Mouse (Mus musculus): ENCODE results near the gene Gm20388. TPM values are rescaled to one million over a fixed set of nuclear protein-coding genes. Genes with fewer than 3 reads are reported as not detected.

Gm20388 gene
- polyA plus RNA-seq, 1 experiment from 2014 or later, result not detected

GRCm38 (mm10) chr8:120633665-120634271 lies 723.1 kb downstream of the Gm20388 start:
- Histone ChIP-seq H3K9ac (ENCODE audit: low read length) (peak overlapping the region; percentile 56), H3K9me3 (ENCODE audit: control insufficient read depth, low read length) (no peaks in the 10 kb centered on the region), H3K36me3 (ENCODE audit: control insufficient read depth, insufficient read depth, low read length) (no peaks in the 10 kb centered on the region), H3K4me1 (replicated peaks; ENCODE audit: control insufficient read depth, insufficient read depth) (peaks cover 3% of the 10 kb centered on the region; the same call in 1 of the 2 replicates), H3K4me3 (ENCODE audit: low read depth, low read length) (peak overlapping the region; percentile 59), H3K27ac (replicated peaks) (no peak overlapping the region), H3K4me2 (replicated peaks; ENCODE audit: low read depth) (peak overlapping the region; percentile 96), H3K27me3 (ENCODE audit: control insufficient read depth, insufficient read depth, low read length) (no peaks in the 10 kb centered on the region)
- 3% methylated on average over 37 of the region's 44 CpGs for WGBS
- peak; percentile 39 for DNase-seq (ENCODE audit: low spot score)
- TF ChIP-seq EP300 (optimal IDR thresholded peaks at IDR 0.05) (no peak), CTCF (IDR thresholded peaks at IDR 0.05; ENCODE audit: low read depth) (no peak)
- ATAC-seq (ENCODE audit: low FRiP score, low TSS enrichment), result peak; percentile 22; the same call in 1 of the 2 replicates

- peaks cover 3% of the 10 kb centered on the region; the same call in 1 of the 2 replicates for H3K4me1 ChIP-seq (replicated peaks; ENCODE audit: control insufficient read depth, insufficient read depth)
- DNase-seq (ENCODE audit: low spot score), result peak; percentile 84
- WGBS, result 1% methylated on average over 31 of the region's 42 CpGs
Measured at GRCm38 (mm10) chr8:120634329-120634839, 723.7 kb downstream of the Gm20388 start.

GRCm38 (mm10) chr8:120641245-120641644 lies 730.6 kb downstream of the Gm20388 start:
- Histone ChIP-seq H3K27me3 (ENCODE audit: control insufficient read depth, insufficient read depth, low read length) (no peaks in the 10 kb centered on the region), H3K4me2 (replicated peaks; ENCODE audit: low read depth) (no peak overlapping the region), H3K9ac (ENCODE audit: low read length) (no peak overlapping the region), H3K27ac (replicated peaks) (no peak overlapping the region), H3K9me3 (ENCODE audit: control insufficient read depth, low read length) (no peaks in the 10 kb centered on the region), H3K4me1 (replicated peaks; ENCODE audit: control insufficient read depth, insufficient read depth) (no peaks in the 10 kb centered on the region), H3K4me3 (ENCODE audit: low read depth, low read length) (no peak overlapping the region), H3K36me3 (ENCODE audit: control insufficient read depth, insufficient read depth, low read length) (no peaks in the 10 kb centered on the region)
- TF ChIP-seq CTCF (IDR thresholded peaks at IDR 0.05; ENCODE audit: low read depth) (no peak), EP300 (optimal IDR thresholded peaks at IDR 0.05) (no peak)
- ATAC-seq (ENCODE audit: low FRiP score, low TSS enrichment) (no peak), DNase-seq (ENCODE audit: low spot score) (no peak)
- 43% methylated on average over 8 of the region's 8 CpGs for WGBS

More at GRCm38 (mm10) chr8:120634329-120634839, 723.7 kb downstream of the Gm20388 start:
- Histone ChIP-seq H3K9ac (ENCODE audit: low read length) (peak overlapping the region; percentile 56), H3K27me3 (ENCODE audit: control insufficient read depth, insufficient read depth, low read length) (no peaks in the 10 kb centered on the region), H3K4me2 (replicated peaks; ENCODE audit: low read depth) (peak overlapping the region; percentile 96), H3K4me3 (ENCODE audit: low read depth, low read length) (peak overlapping the region; percentile 59), H3K36me3 (ENCODE audit: control insufficient read depth, insufficient read depth, low read length) (no peaks in the 10 kb centered on the region), H3K9me3 (ENCODE audit: control insufficient read depth, low read length) (no peaks in the 10 kb centered on the region), H3K27ac (replicated peaks) (no peak overlapping the region)
- ATAC-seq (ENCODE audit: low FRiP score, low TSS enrichment), result peak; percentile 83
- TF ChIP-seq CTCF (IDR thresholded peaks at IDR 0.05; ENCODE audit: low read depth), result no peak
- no peak for TF ChIP-seq EP300 (optimal IDR thresholded peaks at IDR 0.05)

DNA sequence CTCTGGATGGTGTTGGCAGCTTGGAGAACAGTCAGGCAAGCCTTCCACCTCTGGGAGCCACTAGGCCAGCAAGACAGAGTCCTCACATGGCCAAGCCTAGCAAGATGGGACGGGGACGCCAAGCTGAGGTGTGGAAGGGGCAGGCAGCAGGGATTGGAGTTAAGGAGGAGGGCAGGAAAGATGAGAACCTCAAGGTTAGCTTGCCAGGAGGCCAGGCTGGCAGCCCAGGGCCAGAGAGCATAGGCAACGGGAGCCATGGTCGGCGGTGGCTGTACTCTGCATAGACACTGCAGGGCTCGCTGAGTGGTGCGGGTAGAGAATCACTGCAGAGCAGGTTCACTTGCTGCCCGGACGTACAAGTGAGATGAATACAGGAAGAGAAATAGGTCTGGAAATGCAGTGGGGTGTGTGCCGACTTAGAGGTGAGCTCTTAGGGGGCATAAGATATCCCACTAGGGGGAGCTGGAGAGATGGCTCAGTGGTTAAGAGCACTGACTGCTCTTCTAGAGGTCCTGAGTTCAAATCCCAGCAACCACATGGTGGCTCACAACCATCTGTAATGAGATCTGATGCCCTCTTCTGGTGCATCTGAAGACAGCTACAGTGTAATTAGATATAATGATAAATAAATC lies 731.5 kb downstream of the Gm20388 start:
- Histone ChIP-seq H3K4me1 (replicated peaks; ENCODE audit: control insufficient read depth, insufficient read depth) (no peaks in the 10 kb centered on the region), H3K27ac (replicated peaks) (no peak overlapping the region), H3K36me3 (ENCODE audit: control insufficient read depth, insufficient read depth, low read length) (no peaks in the 10 kb centered on the region), H3K4me3 (ENCODE audit: low read depth, low read length) (no peak overlapping the region), H3K9ac (ENCODE audit: low read length) (no peak overlapping the region), H3K4me2 (replicated peaks; ENCODE audit: low read depth) (no peak overlapping the region), H3K9me3 (ENCODE audit: control insufficient read depth, low read length) (no peaks in the 10 kb centered on the region), H3K27me3 (ENCODE audit: control insufficient read depth, insufficient read depth, low read length) (no peaks in the 10 kb centered on the region)
- no peak for TF ChIP-seq EP300 (optimal IDR thresholded peaks at IDR 0.05)
- TF ChIP-seq CTCF (IDR thresholded peaks at IDR 0.05; ENCODE audit: low read depth), result peak; percentile 31
- 70% methylated on average over 10 of the region's 10 CpGs for WGBS
- DNase-seq (ENCODE audit: low spot score), result no peak
- no peak for ATAC-seq (ENCODE audit: low FRiP score, low TSS enrichment)

DNA sequence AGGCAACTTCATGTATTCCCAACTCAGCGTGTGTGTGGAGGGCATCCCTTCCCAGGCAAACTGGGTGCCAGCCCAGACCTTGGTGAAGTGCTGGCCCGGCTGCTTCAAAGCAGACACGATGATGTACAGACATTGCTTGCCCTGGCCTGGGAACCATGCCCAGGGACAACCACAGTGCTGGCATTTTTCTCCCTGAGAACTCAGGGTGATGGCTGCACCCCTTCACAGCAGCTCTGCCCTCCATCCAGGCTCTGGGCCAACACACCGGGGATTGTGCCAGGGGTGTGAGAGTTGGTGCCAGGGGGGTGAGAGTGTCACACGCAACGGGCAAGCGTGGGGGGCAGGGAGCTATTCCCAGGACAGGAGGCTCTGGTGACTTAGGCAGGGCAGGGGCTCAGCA lies 734.0 kb downstream of the Gm20388 start:
- H3K27ac ChIP-seq (replicated peaks), result 0 out of 2 replicates have a peak overlapping the region, but pooled peaks have one; percentile 45
- no peak overlapping the region for H3K4me2 ChIP-seq (replicated peaks; ENCODE audit: low read depth)
- H3K9me3 ChIP-seq (ENCODE audit: control insufficient read depth, low read length), result no peaks in the 10 kb centered on the region
- H3K4me3 ChIP-seq (ENCODE audit: low read depth, low read length), result no peak overlapping the region
- ATAC-seq (ENCODE audit: low FRiP score, low TSS enrichment), result peak; percentile 49
- DNase-seq (ENCODE audit: low spot score), result no peak
- WGBS, result 57% methylated on average over 7 of the region's 7 CpGs
- no peak overlapping the region for H3K9ac ChIP-seq (ENCODE audit: low read length)
- no peaks in the 10 kb centered on the region for H3K27me3 ChIP-seq (ENCODE audit: control insufficient read depth, insufficient read depth, low read length)
- TF ChIP-seq CTCF (IDR thresholded peaks at IDR 0.05; ENCODE audit: low read depth), result no peak
- no peak for TF ChIP-seq EP300 (optimal IDR thresholded peaks at IDR 0.05)
- no peaks in the 10 kb centered on the region for H3K36me3 ChIP-seq (ENCODE audit: control insufficient read depth, insufficient read depth, low read length)
- no peaks in the 10 kb centered on the region for H3K4me1 ChIP-seq (replicated peaks; ENCODE audit: control insufficient read depth, insufficient read depth)

- Histone ChIP-seq H3K27ac (replicated peaks) (no peak within 1 kb of the TSS), H3K36me3 (ENCODE audit: control insufficient read depth, insufficient read depth, low read length) (no peaks in the 10 kb centered on the region), H3K27me3 (ENCODE audit: control insufficient read depth, insufficient read depth, low read length) (no peaks in the 10 kb centered on the region), H3K4me2 (replicated peaks; ENCODE audit: low read depth) (no peak within 1 kb of the TSS), H3K9me3 (ENCODE audit: control insufficient read depth, low read length) (no peaks in the 10 kb centered on the region), H3K4me3 (ENCODE audit: low read depth, low read length) (no peak within 1 kb of the TSS), H3K4me1 (replicated peaks; ENCODE audit: control insufficient read depth, insufficient read depth) (no peaks in the 10 kb centered on the region), H3K9ac (ENCODE audit: low read length) (no peak within 1 kb of the TSS)
- DNase-seq (ENCODE audit: low spot score) (no peak), ATAC-seq (ENCODE audit: low FRiP score, low TSS enrichment) (no peak)
- TF ChIP-seq CTCF (IDR thresholded peaks at IDR 0.05; ENCODE audit: low read depth), result no peak
- no peak for TF ChIP-seq EP300 (optimal IDR thresholded peaks at IDR 0.05)
- WGBS, result 55% methylated on average over 7 of the region's 7 CpGs
Measured at GRCm38 (mm10) chr8:120647532-120647931, 736.9 kb downstream of the Gm20388 start, which contains the start of gene 1190005I06Rik. Gene 1190005I06Rik, minus strand, starts transcription at chr8:120647632.
